Mouse (Mus musculus) liver, adult 2 months (tissue): ENCODE results near the gene Cacng2. TPM values are rescaled to one million over a fixed set of nuclear protein-coding genes. Genes with fewer than 3 reads are reported as not detected.

ENCODE experiments used
- DNase-seq: peaks from one replicate; pipeline ENCODE4 v3.0.0-alpha.2; 2011; ENCODE audit warnings: low read depth, low spot score; ENCODE audit errors: extremely low read depth
- H3K27ac ChIP-seq: fragments of 200-500 bp; replicated peaks from 2 replicates; pipeline ENCODE4 v1.5.1; 2012; ENCODE audit warnings: low read depth, mild to moderate bottlenecking, control low read depth, inconsistent platforms, low read length; ENCODE audit not compliant: insufficient read depth
- H3K27me3 ChIP-seq: fragments of 200-500 bp; 2 replicates; pipeline ENCODE4 v1.6.1; 2012; ENCODE audit warnings: mild to moderate bottlenecking, moderate library complexity, low read length, inconsistent platforms; ENCODE audit not compliant: control insufficient read depth, insufficient read depth
- H3K36me3 ChIP-seq: fragments of 200-500 bp; 2 replicates; pipeline ENCODE4 v1.6.1; 2012; ENCODE audit warnings: low read length, inconsistent platforms; ENCODE audit not compliant: control insufficient read depth, insufficient read depth
- H3K4me1 ChIP-seq: fragments of 200-500 bp; 2 replicates; pipeline ENCODE4 v1.6.1; 2011; ENCODE audit warnings: low read length; ENCODE audit not compliant: control insufficient read depth, insufficient read depth
- H3K4me3 ChIP-seq: fragments of 200-500 bp; 2 replicates; pipeline ENCODE4 v1.5.1; 2011; ENCODE audit warnings: low read depth, mild to moderate bottlenecking, control low read depth, low read length, moderate library complexity; ENCODE audit not compliant: insufficient read depth
- H3K79me2 ChIP-seq: fragments of 200-500 bp; 2 replicates; pipeline ENCODE4 v1.6.1; 2012; ENCODE audit warnings: inconsistent platforms, mild to moderate bottlenecking, low read length, moderate library complexity; ENCODE audit not compliant: control insufficient read depth, insufficient read depth
- H3K9ac ChIP-seq: fragments of 200-500 bp; 2 replicates; pipeline ENCODE4 v1.6.1; 2012; ENCODE audit warnings: low read depth, mild to moderate bottlenecking, control low read depth, inconsistent platforms, low read length
- CTCF ChIP-seq: fragments of 200-500 bp; IDR thresholded peaks from 2 replicates; pipeline ENCODE4 v1.5.1; 2011; ENCODE audit warnings: low read depth, low read length, control low read depth
- POLR2A ChIP-seq: fragments of 200-500 bp; IDR thresholded peaks from 2 replicates; pipeline ENCODE4 v1.6.1; 2011; ENCODE audit warnings: low read length, control low read depth; ENCODE audit not compliant: insufficient read depth; ENCODE audit errors: extremely low read depth
- WGBS: fragments of 180-500 bp; shearing (Covaris S2); methylation state at CpG from one replicate; pipeline ENCODE4 v1.1.7; 2018; 5-methylcytosine and 5-hydroxymethylcytosine counted together
- polyA plus RNA-seq: library from polyadenylated mRNA; depleted of rRNA; stranded (reverse); fragments of >200 nt; gene quantifications from 2 replicates; pipeline ENCODE4 v1.2.3, GENCODE M21; 2012; rRNA removed
- total RNA-seq: library from RNA; depleted of rRNA; stranded (reverse); fragments of >200 nt; gene quantifications from 2 replicates; pipeline ENCODE4 v1.2.3, GENCODE M21; 2014; rRNA removed

Gene Cacng2
- total RNA-seq (not detected in 2 replicates), polyA plus RNA-seq (not detected in 2 replicates)

DNA sequence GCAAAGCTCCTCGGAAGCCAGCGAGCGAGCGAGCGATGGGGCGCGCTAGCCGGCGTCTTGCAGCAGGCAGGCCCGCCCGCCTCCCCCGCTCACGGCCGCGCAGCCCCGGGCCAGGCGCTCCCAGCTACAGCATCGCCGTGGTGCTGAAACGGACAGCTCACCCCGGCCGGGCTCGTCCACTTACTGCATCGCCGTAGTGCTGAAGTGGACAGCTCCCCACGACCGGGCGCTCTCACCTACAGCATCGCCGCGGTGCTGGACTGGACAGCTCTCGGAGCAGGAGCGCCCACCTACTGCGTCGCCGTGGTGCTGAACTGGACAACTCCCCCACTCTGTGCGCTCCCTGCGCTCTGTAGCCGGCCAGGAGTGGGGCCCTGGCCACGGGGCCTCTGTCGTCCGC, at the start of gene Cacng2:
Gene Cacng2, minus strand, starts transcription at position 325 of the 400 bp plus-strand sequence.
- TF ChIP-seq CTCF = peak; percentile 17; the same call in 1 of the 2 replicates
- no peak for TF ChIP-seq POLR2A
- Histone ChIP-seq H3K4me1 (no peaks in the 10 kb centered on the region), H3K27me3 (no peaks in the 10 kb centered on the region; the same call in 1 of the 2 replicates), H3K4me3 (no peak within 1 kb of the TSS), H3K9ac (no peak within 1 kb of the TSS), H3K27ac (no peak within 1 kb of the TSS), H3K79me2 (no peaks in the 10 kb centered on the region), H3K36me3 (no peaks in the 10 kb centered on the region)
- WGBS = 2% methylated on average over 42 of the region's 42 CpGs
- peak; percentile 59 for DNase-seq

GRCm38 (mm10) chr15:78169566-78169965, 49.7 kb upstream of the Cacng2 start:
- WGBS = 87% methylated on average over 11 of the region's 11 CpGs
- Histone ChIP-seq H3K9ac (no peak overlapping the region), H3K27ac (no peak overlapping the region)

DNA sequence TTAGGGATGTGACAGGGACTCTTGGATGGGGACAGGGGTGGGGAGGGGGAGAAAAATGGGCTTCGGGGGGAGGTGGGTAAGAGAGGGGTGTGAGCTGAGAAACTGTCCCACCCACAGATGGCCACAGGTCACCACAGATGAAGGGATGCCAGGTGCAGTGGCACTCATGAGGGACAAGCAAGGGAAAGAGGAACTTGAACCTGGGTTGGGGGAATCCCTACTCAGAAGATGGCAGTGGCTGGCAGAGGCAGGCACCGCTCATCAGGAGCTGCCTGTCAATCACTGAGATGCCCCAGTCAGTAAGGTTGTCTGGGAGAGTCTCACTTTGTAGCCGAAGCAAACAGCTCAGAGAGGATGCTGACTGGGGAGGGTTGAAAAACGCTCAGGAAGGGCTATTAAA, 45.5 kb upstream of the Cacng2 start:
- Histone ChIP-seq H3K9ac (no peak overlapping the region), H3K4me1 (no peaks in the 10 kb centered on the region), H3K79me2 (no peaks in the 10 kb centered on the region), H3K27ac (no peak overlapping the region), H3K27me3 (no peaks in the 10 kb centered on the region), H3K36me3 (no peaks in the 10 kb centered on the region), H3K4me3 (no peak overlapping the region)
- DNase-seq = no peak
- no peak for TF ChIP-seq CTCF
- no peak for TF ChIP-seq POLR2A
- 74% methylated on average over 4 of the region's 4 CpGs for WGBS

More at GRCm38 (mm10) chr15:78169566-78169965, 49.7 kb upstream of the Cacng2 start:
- DNase-seq = no peak
- Histone ChIP-seq H3K36me3 (no peaks in the 10 kb centered on the region), H3K79me2 (no peaks in the 10 kb centered on the region), H3K27me3 (no peaks in the 10 kb centered on the region), H3K4me1 (peaks cover 4% of the 10 kb centered on the region; the same call in 1 of the 2 replicates), H3K4me3 (no peak overlapping the region)
- no peak for TF ChIP-seq POLR2A
- TF ChIP-seq CTCF = no peak

DNA sequence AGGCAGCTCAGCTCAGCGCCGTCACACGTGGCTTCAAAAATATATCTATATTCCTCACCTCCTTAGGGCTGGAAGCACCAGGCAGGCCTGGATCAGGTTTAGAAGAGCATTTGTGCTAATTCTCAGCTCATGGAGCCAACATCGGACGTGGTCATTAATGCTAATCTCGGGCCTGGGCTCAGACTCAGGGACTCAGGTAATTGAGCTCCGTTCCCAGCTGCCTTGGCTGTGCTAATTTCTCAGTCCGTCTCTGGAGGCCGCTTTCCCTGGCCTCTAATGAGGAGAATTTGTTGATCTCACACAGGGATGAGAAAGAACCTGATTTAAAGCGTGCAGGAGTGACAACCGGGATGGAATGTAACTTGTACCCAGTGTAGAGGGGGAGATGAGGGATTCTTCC, 44.6 kb upstream of the Cacng2 start:
- TF ChIP-seq CTCF = no peak
- TF ChIP-seq POLR2A = no peak
- DNase-seq = no peak
- H3K79me2 ChIP-seq = no peaks in the 10 kb centered on the region
- 95% methylated on average over 11 of the region's 11 CpGs for WGBS
- no peak overlapping the region for H3K4me3 ChIP-seq
- H3K9ac ChIP-seq = no peak overlapping the region
- no peaks in the 10 kb centered on the region for H3K27me3 ChIP-seq
- no peak overlapping the region for H3K27ac ChIP-seq
- no peaks in the 10 kb centered on the region for H3K36me3 ChIP-seq
- no peaks in the 10 kb centered on the region for H3K4me1 ChIP-seq

GRCm38 (mm10) chr15:78161946-78162345, 42.1 kb upstream of the Cacng2 start:
- H3K79me2 ChIP-seq = no peaks in the 10 kb centered on the region
- WGBS = 88% methylated on average over 9 of the region's 9 CpGs
- TF ChIP-seq POLR2A (no peak), CTCF (no peak)
- no peaks in the 10 kb centered on the region for H3K27me3 ChIP-seq
- H3K36me3 ChIP-seq = no peaks in the 10 kb centered on the region
- no peaks in the 10 kb centered on the region for H3K4me1 ChIP-seq
- H3K27ac ChIP-seq = no peak overlapping the region
- DNase-seq = no peak
- H3K9ac ChIP-seq = no peak overlapping the region
- no peak overlapping the region for H3K4me3 ChIP-seq

- Histone ChIP-seq H3K4me1 (no peaks in the 10 kb centered on the region), H3K27me3 (no peaks in the 10 kb centered on the region), H3K79me2 (no peaks in the 10 kb centered on the region), H3K36me3 (no peaks in the 10 kb centered on the region), H3K27ac (no peak overlapping the region), H3K9ac (no peak overlapping the region), H3K4me3 (no peak overlapping the region)
- no peak for DNase-seq
- WGBS = 50% methylated on average over 5 of the region's 5 CpGs
- no peak for TF ChIP-seq CTCF
- TF ChIP-seq POLR2A = no peak
Observed at GRCm38 (mm10) chr15:78158335-78158734, 38.5 kb upstream of the Cacng2 start.
